Mouse (Mus musculus) left cerebral cortex, adult 2 months (tissue): Measurements from ENCODE around the gene Olfr108. TPM values are rescaled to one million over a fixed set of nuclear protein-coding genes. Genes with fewer than 3 reads are reported as not detected.

ENCODE experiments used
- DNase-seq, 2 experiments: peaks; one replicate each; pipeline ENCODE4 v3.0.0; 2021 to 2022; ENCODE audit warnings: low spot score in 2 of 2, mixed read lengths in 1 of 2; ENCODE audit errors: extremely low spot score in 1 of 2
- H3K27ac ChIP-seq: fragments of 200-600 bp; 2 replicates; pipeline ENCODE4 v1.8.1; 2022
- H3K4me3 ChIP-seq: fragments of 200-600 bp; 2 replicates; pipeline ENCODE4 v1.8.1; 2022
- CTCF ChIP-seq: fragments of 200-600 bp; IDR thresholded peaks from 2 replicates; pipeline ENCODE4 v1.8.1; 2022; ENCODE audit warnings: antibody characterized with exemption, mild to moderate bottlenecking, moderate library complexity
- intact Hi-C: fragments of 180-260 bp; cut with DNase I; formaldehyde crosslinking; loops from one replicate; pipeline ENCODE4 v1.15.1; 2025
- long read RNA-seq, 2 experiments: library from polyadenylated mRNA; stranded (forward); transcript quantifications; one replicate each; pipeline ENCODE4 v2.0.0; 2021; ENCODE audit warnings: borderline mapping rate in 2 of 2
- total RNA-seq, 2 experiments: library from RNA; stranded (reverse); gene quantifications; 2 replicates each; pipeline ENCODE4 v1.2.3; 2021

The Olfr108 gene
- total RNA-seq: not detected
- long read RNA-seq, experiment 1: 0 reads
- long read RNA-seq, experiment 2: 0 reads

GRCm38 (mm10) chr17:37445180-37445579 is at the start of gene Olfr108:
Gene Olfr108 (plus strand): TSS chr17:37445480.
- intact Hi-C loops: no loop called here
- no peak within 1 kb of the TSS for H3K27ac ChIP-seq
- DNase-seq: no peak
- no peak within 1 kb of the TSS for H3K4me3 ChIP-seq
- TF ChIP-seq CTCF: no peak

GRCm38 (mm10) chr17:37398926-37399325 is 46.4 kb upstream of the Olfr108 start, which contains the start of gene Olfr107:
Gene Olfr107 (plus strand): TSS chr17:37399226.
- Histone ChIP-seq H3K4me3 (no peak within 1 kb of the TSS), H3K27ac (no peak within 1 kb of the TSS)
- DNase-seq: no peak
- intact Hi-C loops: no loop called here
- no peak for TF ChIP-seq CTCF

GRCm38 (mm10) chr17:37413380-37413779 is 31.9 kb upstream of the Olfr108 start:
- intact Hi-C loops: no loop called here
- no peak for TF ChIP-seq CTCF
- H3K4me3 ChIP-seq: no peak overlapping the region
- DNase-seq: no peak
- H3K27ac ChIP-seq: no peak overlapping the region

- TF ChIP-seq CTCF: no peak
- H3K27ac ChIP-seq: no peak within 1 kb of the TSS
Observed at GRCm38 (mm10) chr17:37458616-37459015, 13.3 kb downstream of the Olfr108 start, which contains the start of gene Olfr109. Gene Olfr109 (plus strand): TSS chr17:37458916.

GRCm38 (mm10) chr17:37483452-37483851 is 38.2 kb downstream of the Olfr108 start, which contains the start of gene H2-M2:
Gene H2-M2 (minus strand): TSS chr17:37483552.
- DNase-seq: no peak
- intact Hi-C loops: no loop called here
- no peak for TF ChIP-seq CTCF
- H3K27ac ChIP-seq: no peak within 1 kb of the TSS
- H3K4me3 ChIP-seq: no peak within 1 kb of the TSS

More at GRCm38 (mm10) chr17:37458616-37459015, 13.3 kb downstream of the Olfr108 start, which contains the start of gene Olfr109:
- intact Hi-C loops: no loop called here
- H3K4me3 ChIP-seq: no peak within 1 kb of the TSS
- no peak for DNase-seq

GRCm38 (mm10) chr17:37491930-37492518 is 46.7 kb downstream of the Olfr108 start, which contains the start of gene Olfr110:
Gene Olfr110 (plus strand): TSS chr17:37492468.
- no peak for DNase-seq
- no peak within 1 kb of the TSS for H3K4me3 ChIP-seq

More at GRCm38 (mm10) chr17:37491930-37492518, 46.7 kb downstream of the Olfr108 start, which contains the start of gene Olfr110:
- intact Hi-C loops: no loop called here
- H3K27ac ChIP-seq: no peak within 1 kb of the TSS
- no peak for TF ChIP-seq CTCF

Other genes with a start within 250 kb of the Olfr108 start
- not detected for gene Olfr94, start 244.5 kb upstream of the Olfr108 start, total RNA-seq
- not detected for gene Olfr95, start 232.4 kb upstream of the Olfr108 start, total RNA-seq
- not detected for gene Olfr96, start 225.3 kb upstream of the Olfr108 start, total RNA-seq
- not detected for gene Olfr97, start 208.2 kb upstream of the Olfr108 start, total RNA-seq
- not detected for gene Olfr98, start 181.7 kb upstream of the Olfr108 start, total RNA-seq
- 1 to 10 TPM; 3.1 to 3.6 TPM for gene H2-M3, start 175.3 kb upstream of the Olfr108 start, total RNA-seq
- gene Olfr99, start 162.0 kb upstream of the Olfr108 start, total RNA-seq: not detected
- not detected for gene Olfr101, start 141.2 kb upstream of the Olfr108 start, total RNA-seq
- not detected for gene Olfr102, start 128.4 kb upstream of the Olfr108 start, total RNA-seq
- not detected for gene Olfr103, start 105.8 kb upstream of the Olfr108 start, total RNA-seq
- not detected for gene Olfr104-ps, start 85.9 kb upstream of the Olfr108 start, total RNA-seq
- not detected for gene Olfr105-ps, start 66.4 kb upstream of the Olfr108 start, total RNA-seq
- gene Olfr106-ps, start 55.1 kb upstream of the Olfr108 start, total RNA-seq: not detected
- gene Olfr107, start 46.3 kb upstream of the Olfr108 start, total RNA-seq: not detected
- not detected for gene Olfr109, start 13.4 kb downstream of the Olfr108 start, total RNA-seq
- gene H2-M2, start 38.1 kb downstream of the Olfr108 start, total RNA-seq: not detected
- gene Olfr110, start 47.0 kb downstream of the Olfr108 start, total RNA-seq: not detected
- gene Olfr111, start 62.5 kb downstream of the Olfr108 start, total RNA-seq: not detected
- gene Olfr112, start 124.0 kb downstream of the Olfr108 start, total RNA-seq: not detected
- gene Olfr113, start 132.2 kb downstream of the Olfr108 start, total RNA-seq: not detected
- not detected for gene Olfr114, start 147.3 kb downstream of the Olfr108 start, total RNA-seq
- not detected for gene Olfr115, start 181.6 kb downstream of the Olfr108 start, total RNA-seq
- gene Olfr116, start 181.7 kb downstream of the Olfr108 start, total RNA-seq: not detected
- not detected for gene Olfr117, start 218.3 kb downstream of the Olfr108 start, total RNA-seq
- not detected for gene Olfr118, start 221.5 kb downstream of the Olfr108 start, total RNA-seq